Mouse (Mus musculus): ENCODE results near the gene Per2.

DNA sequence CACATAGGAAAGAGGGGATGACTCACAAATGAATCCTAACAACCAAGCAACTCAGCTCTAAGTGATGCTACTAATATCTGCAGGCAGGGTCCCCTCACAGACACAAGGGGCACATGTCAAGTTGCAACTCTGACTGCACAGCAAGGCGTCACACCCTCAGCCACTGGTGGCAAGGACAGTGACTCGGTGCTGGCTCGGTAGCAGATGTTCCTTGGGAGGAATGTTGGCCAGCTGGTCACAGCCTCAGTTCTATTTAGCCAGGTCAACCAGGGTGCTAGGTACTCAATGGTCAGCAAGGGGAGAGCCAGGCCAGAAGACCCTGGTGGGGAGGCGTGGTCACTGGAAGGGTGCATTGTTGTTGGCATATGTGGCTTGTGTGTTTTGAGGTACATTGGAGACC lies 51.3 kb downstream of the Per2 start:
- TF ChIP-seq TAL1 (IDR thresholded peaks at IDR 0.05; ENCODE audit: low read length) (no peak), GATA1 (IDR thresholded peaks at IDR 0.05; ENCODE audit: low read length) (no peak)
